Mouse (Mus musculus) testis, postnatal 10 days (tissue): ENCODE data around the gene Myh6.
A peak's percentile ranks its signal among the peaks of the same experiment; 100 is the strongest.

Source experiments
- DNase-seq: peaks from one replicate; pipeline ENCODE4 v3.0.0; 2021; ENCODE audit warnings: low spot score

Gene Myh6

GRCm38 (mm10) chr14:54935904-54936830 is 30.6 kb downstream of the Myh6 start, which contains the start of gene Cmtm5:
TSS of gene Cmtm5 (plus strand) at chr14:54936261.
- no peak for DNase-seq

- no peak for DNase-seq
These were observed 34.0 kb downstream of the Myh6 start, which contains the start of gene Il25 for GRCm38 (mm10) chr14:54932645-54933150. TSS of gene Il25 (plus strand) at chr14:54932695.

GRCm38 (mm10) chr14:54930431-54930830 is 36.3 kb downstream of the Myh6 start:
- no peak for DNase-seq

- DNase-seq = no peak
These were observed 36.9 kb downstream of the Myh6 start for GRCm38 (mm10) chr14:54929801-54930200.

- DNase-seq = no peak
These were observed 39.4 kb downstream of the Myh6 start for GRCm38 (mm10) chr14:54927296-54927695.

GRCm38 (mm10) chr14:54926401-54927158 is 40.1 kb downstream of the Myh6 start:
- peak; percentile 82 for DNase-seq

GRCm38 (mm10) chr14:54925349-54926342 is 41.1 kb downstream of the Myh6 start, which contains the start of gene Efs:
TSS of gene Efs (minus strand) at chr14:54926126.
- peak; percentile 74 for DNase-seq

GRCm38 (mm10) chr14:54924641-54925348 is 41.9 kb downstream of the Myh6 start:
- peak; percentile 63 for DNase-seq

- no peak for DNase-seq
These were observed 46.5 kb downstream of the Myh6 start for GRCm38 (mm10) chr14:54920076-54920685.

- DNase-seq = no peak
These were observed 53.4 kb downstream of the Myh6 start for GRCm38 (mm10) chr14:54913343-54913742.

- DNase-seq = peak; percentile 81
These were observed 53.8 kb downstream of the Myh6 start, which contains the start of gene Slc22a17 for GRCm38 (mm10) chr14:54912886-54913285. TSS of gene Slc22a17 (minus strand) at chr14:54913132.

- peak; percentile 68 for DNase-seq
These were observed 54.4 kb downstream of the Myh6 start for GRCm38 (mm10) chr14:54912109-54912850.

- DNase-seq = no peak
These were observed 58.0 kb downstream of the Myh6 start for GRCm38 (mm10) chr14:54908682-54909081.

GRCm38 (mm10) chr14:54903641-54904040 is 63.1 kb downstream of the Myh6 start:
- no peak for DNase-seq

GRCm38 (mm10) chr14:54900383-54900782 is 66.3 kb downstream of the Myh6 start:
- DNase-seq = peak; percentile 70

- peak; percentile 71 for DNase-seq
These were observed 69.3 kb downstream of the Myh6 start for GRCm38 (mm10) chr14:54897445-54897844.

GRCm38 (mm10) chr14:54894296-54895151 is 72.2 kb downstream of the Myh6 start:
- peak; percentile 82 for DNase-seq

- peak; percentile 94 for DNase-seq
These were observed 73.0 kb downstream of the Myh6 start for GRCm38 (mm10) chr14:54893651-54894181.
